Mouse (Mus musculus) forebrain, embryonic 10.5 days (tissue): Measurements from ENCODE around the gene Grip1. TPM values are rescaled to one million over a fixed set of nuclear protein-coding genes. Genes with fewer than 3 reads are reported as not detected.
"Not testable (repeated sequence)": the region's sequence is repeated elsewhere in the genome, so short reads cannot be mapped to it uniquely, and the experiment has no call there.

Source experiments
- DNase-seq: peaks from one replicate; pipeline ENCODE4 v3.0.0-alpha.2; 2017; ENCODE audit warnings: low spot score; ENCODE audit errors: extremely low spot score
- H3K27ac ChIP-seq: fragments of 300-500 bp; sonication (generic); 2 replicates; pipeline ENCODE4 v1.5.1; 2016; ENCODE audit warnings: mild to moderate bottlenecking
- H3K27me3 ChIP-seq: fragments of 300-500 bp; sonication (generic); 2 replicates; pipeline ENCODE4 v1.6.1; 2016; ENCODE audit warnings: mild to moderate bottlenecking; ENCODE audit not compliant: poor library complexity, severe bottlenecking
- H3K36me3 ChIP-seq: fragments of 300-500 bp; sonication (generic); replicated peaks from 2 replicates; pipeline ENCODE4 v1.6.1; 2016; ENCODE audit warnings: mild to moderate bottlenecking, moderate library complexity
- H3K4me1 ChIP-seq: fragments of 300-500 bp; sonication (generic); 2 replicates; pipeline ENCODE4 v1.6.1; 2016
- H3K4me3 ChIP-seq: fragments of 300-500 bp; sonication (generic); 2 replicates; pipeline ENCODE4 v1.5.1; 2016; ENCODE audit warnings: mild to moderate bottlenecking, moderate library complexity
- H3K9me3 ChIP-seq: fragments of 300-500 bp; sonication (generic); 2 replicates; pipeline ENCODE4 v1.6.1; 2016; ENCODE audit warnings: mild to moderate bottlenecking, moderate library complexity
- WGBS: fragments of 180-500 bp; shearing (Covaris S2); methylation state at CpG from one replicate; pipeline ENCODE4 v1.1.7; 2016; 5-methylcytosine and 5-hydroxymethylcytosine counted together
- polyA plus RNA-seq: library from polyadenylated mRNA; unstranded; fragments of >200 nt; fragmentation: Nextera tagmentation; extraction: Ambion mirVana; gene quantifications from 2 replicates; pipeline ENCODE4 v1.2.1, GENCODE M21; 2016

Gene Grip1
- polyA plus RNA-seq, 1 experiment from 2014 or later: 4.3 TPM

DNA sequence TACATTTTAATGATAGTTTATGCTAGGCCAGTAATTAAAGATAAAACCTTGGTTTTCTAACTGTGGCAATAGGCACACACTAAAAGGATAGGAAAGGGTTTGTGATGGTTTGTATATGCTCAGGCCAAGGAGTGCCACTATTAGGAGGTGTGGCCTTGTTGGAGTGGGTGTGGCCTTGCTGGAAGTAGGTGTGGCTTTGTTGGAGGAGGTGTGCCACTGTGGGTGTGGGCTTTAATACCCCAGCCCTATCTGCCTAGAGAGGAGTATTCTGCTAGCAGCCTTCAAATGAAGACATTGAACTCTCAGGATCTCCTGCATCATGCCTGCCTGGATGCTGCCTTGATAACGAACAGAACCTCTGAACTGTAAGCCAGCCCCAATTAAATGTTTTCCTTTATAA is 647.2 kb downstream of the Grip1 start:
- no peaks in the 10 kb centered on the region for H3K27me3 ChIP-seq
- no peaks in the 10 kb centered on the region for H3K9me3 ChIP-seq
- no peak overlapping the region for H3K27ac ChIP-seq
- H3K4me1 ChIP-seq: no peaks in the 10 kb centered on the region
- 89% methylated on average over 1 of the region's 1 CpGs for WGBS
- no peak for DNase-seq
- H3K4me3 ChIP-seq: no peak overlapping the region
- peaks cover 53% of the 10 kb centered on the region for H3K36me3 ChIP-seq

DNA sequence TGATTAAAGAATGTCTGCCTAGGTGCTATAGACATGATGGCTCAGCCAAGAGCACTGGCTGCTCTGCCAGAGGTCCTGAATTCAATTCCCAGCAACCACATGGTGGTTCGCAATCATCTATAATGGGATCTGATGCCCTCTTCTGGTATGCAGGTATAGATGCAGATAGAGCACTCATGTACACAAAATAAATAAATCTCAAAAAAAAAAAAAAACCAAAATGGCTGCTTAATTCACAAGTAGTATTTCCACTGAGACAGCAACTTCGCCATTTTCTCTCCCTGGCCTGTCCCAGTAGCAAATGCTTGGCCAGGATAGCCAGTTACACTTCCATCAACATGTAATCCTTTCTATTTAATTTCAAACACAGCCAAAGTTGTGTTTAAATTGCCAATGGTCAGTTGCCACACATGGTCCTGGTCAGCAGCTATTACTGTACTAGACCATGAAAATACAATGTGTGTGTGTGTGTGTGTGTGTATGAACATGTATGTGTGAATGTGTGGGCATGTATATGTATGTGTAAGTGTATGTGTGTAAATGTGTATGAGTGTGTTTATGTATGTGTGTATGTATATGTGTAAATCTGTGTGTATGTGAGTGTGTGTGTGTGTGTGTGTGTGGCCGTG is 658.2 kb downstream of the Grip1 start:
- no peaks in the 10 kb centered on the region for H3K9me3 ChIP-seq
- peak overlapping the region; percentile 78 for H3K4me3 ChIP-seq
- 82% methylated on average over 3 of the region's 3 CpGs for WGBS
- DNase-seq: no peak
- 0 out of 2 replicates have a peak, but pooled peaks cover 5% of the 10 kb centered on the region for H3K27me3 ChIP-seq
- H3K36me3 ChIP-seq: peaks cover 16% of the 10 kb centered on the region
- no peak overlapping the region for H3K27ac ChIP-seq
- H3K4me1 ChIP-seq: peaks cover 13% of the 10 kb centered on the region

DNA sequence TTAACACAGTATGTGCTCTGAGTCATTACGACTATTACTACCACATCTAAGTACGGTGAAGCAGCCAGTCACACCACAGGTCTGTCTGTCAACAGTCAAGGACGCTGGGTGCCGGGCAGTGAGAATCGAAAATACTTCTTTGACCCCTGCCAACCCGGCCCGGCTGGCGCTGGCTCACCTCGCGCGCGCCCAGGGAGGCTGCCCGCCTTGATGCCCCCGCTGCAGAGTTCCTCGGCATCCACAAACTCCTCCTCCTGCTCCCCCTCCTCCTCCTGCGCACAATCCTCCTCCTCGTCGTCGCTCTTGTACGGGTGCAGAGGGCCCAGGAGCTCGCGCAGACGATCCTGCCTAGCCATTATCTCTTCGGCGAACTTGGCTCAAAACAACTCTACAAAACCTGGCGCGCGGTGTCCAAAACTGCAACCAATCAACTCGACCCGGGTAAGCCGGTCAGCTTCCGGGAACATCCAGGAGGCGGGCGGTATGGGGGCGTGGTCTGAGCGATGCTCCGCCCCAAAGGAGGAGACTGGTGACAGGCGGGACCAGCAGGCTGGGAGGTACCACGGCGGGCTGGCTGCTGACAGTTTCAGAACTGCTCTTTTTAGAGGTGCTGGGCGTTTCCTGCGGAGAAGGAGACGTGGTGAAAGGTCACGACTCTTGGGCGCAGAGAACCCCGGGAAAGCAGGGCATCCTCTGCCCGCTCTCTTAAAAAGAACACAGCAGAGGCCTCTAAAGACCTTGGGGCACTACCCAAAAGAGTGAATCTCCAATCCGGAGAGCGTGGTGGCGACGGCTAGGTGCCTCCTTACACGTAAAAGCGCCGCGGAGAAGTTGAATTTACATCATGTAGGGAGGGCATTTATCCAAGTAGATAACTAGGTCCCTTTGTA is 659.1 kb downstream of the Grip1 start, which contains the start of gene Helb:
TSS of gene Helb (minus strand) at position 481 of the 890 bp plus-strand sequence.
- H3K27ac ChIP-seq: peak within 1 kb of the TSS; percentile 89

DNA sequence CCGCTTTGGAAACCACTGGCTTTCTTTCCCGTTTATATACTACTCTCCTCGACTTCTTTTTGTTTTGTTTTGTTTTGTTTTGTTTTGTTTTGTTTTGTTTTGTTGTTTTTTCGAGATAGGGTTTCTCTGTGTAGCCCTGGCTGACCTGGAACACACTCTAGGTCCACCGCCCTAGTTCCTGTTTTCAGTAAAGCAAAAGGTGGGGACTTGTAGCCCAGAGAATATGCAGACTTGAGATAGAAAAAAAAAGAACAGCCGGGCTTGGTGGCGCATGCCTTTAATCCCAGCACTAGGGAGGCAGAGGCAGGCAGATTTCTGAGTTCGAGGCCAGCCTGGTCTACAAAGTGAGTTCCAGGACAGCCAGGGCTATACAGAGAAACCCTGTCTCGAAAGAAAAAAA is 659.9 kb downstream of the Grip1 start:
- not testable (repeated sequence) for H3K27ac ChIP-seq, H3K36me3 ChIP-seq, H3K27me3 ChIP-seq, DNase-seq, H3K9me3 ChIP-seq
- peaks cover 13% of the 10 kb centered on the region for H3K4me1 ChIP-seq
- peak overlapping the region; percentile 78 for H3K4me3 ChIP-seq
- 77% methylated on average over 9 of the region's 9 CpGs for WGBS

More for the DNA sequence above, 659.1 kb downstream of the Grip1 start, which contains the start of gene Helb:
- peak within 1 kb of the TSS; percentile 78 for H3K4me3 ChIP-seq
- under 1% methylated on average over 55 of the region's 55 CpGs for WGBS
- peak; percentile 97 for DNase-seq
- no peaks in the 10 kb centered on the region for H3K9me3 ChIP-seq
- H3K27me3 ChIP-seq: 0 out of 2 replicates have a peak, but pooled peaks cover 5% of the 10 kb centered on the region
- peaks cover 9% of the 10 kb centered on the region; the same call in 1 of the 2 replicates for H3K36me3 ChIP-seq
- peaks cover 13% of the 10 kb centered on the region for H3K4me1 ChIP-seq

DNA sequence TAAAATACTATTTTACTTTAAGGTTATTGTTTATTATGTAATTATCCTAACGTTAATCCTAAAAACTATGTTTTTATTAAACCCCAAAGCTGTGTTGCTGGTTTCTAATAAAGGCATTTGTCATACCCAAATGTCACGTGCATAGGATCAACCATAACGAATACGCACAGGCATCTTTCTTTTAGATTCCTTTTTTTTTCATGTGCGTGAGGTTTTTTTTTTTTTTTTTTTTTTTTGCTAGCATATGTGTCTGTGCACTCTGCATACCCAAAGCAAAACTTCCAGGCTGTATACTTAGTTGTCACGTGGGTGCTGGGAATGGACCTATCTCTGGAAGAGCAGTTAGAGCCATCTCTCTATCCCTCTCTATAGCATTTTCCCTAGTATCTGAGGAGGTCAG is 660.4 kb downstream of the Grip1 start:
- no peaks in the 10 kb centered on the region for H3K9me3 ChIP-seq
- 0 out of 2 replicates have a peak, but pooled peaks cover 5% of the 10 kb centered on the region for H3K27me3 ChIP-seq
- H3K27ac ChIP-seq: no peak overlapping the region
- H3K4me3 ChIP-seq: no peak overlapping the region
- H3K36me3 ChIP-seq: no peaks in the 10 kb centered on the region
- DNase-seq: no peak
- peaks cover 13% of the 10 kb centered on the region for H3K4me1 ChIP-seq
- 66% methylated on average over 6 of the region's 6 CpGs for WGBS

DNA sequence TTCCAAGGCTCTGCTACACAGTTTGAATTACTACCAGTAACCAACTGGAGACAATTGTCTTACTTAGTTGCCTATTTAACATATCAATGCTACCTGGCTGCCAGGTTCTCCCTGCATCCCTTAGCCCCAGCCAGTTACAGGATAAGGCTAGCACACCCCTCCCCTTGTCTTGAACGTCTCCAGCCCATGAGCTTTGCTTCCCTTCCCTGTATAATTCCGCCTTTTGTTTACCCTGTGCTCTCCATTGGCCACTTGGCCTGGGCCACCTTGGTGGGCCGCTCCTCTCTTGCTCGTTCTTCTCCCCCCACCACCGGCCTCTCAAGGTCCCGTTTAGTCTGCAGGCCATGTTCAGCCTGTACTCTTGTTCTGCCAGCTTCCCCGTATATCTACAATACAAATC is 660.9 kb downstream of the Grip1 start:
- Histone ChIP-seq H3K36me3 (no peaks in the 10 kb centered on the region), H3K27me3 (0 out of 2 replicates have a peak, but pooled peaks cover 5% of the 10 kb centered on the region), H3K27ac (no peak overlapping the region), H3K4me3 (no peak overlapping the region), H3K9me3 (no peaks in the 10 kb centered on the region), H3K4me1 (peaks cover 13% of the 10 kb centered on the region)
- 32% methylated on average over 7 of the region's 7 CpGs for WGBS
- DNase-seq: no peak

DNA sequence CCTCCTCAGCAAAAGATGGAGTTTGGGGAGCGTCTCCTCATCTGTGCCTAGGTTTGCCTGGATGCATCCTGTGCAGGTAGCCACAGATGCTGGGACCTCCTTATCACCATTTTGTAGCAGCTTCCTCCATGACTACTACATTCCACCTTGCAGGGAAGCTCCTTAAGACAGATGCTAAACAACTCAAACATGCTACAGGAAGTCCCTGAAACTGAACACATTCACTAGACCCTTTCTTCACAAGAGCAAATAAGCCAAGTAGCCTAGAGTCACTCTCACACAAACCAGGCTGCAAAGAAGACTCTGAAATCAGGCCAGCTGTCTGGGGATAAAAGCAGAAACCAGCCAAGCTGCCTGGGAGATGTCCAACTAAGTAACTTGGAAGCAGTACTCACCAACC is 661.6 kb downstream of the Grip1 start:
- DNase-seq: no peak
- H3K27me3 ChIP-seq: 0 out of 2 replicates have a peak, but pooled peaks cover 5% of the 10 kb centered on the region
- no peak overlapping the region for H3K4me3 ChIP-seq
- H3K4me1 ChIP-seq: peaks cover 13% of the 10 kb centered on the region
- WGBS: 100% methylated on average over 1 of the region's 1 CpGs
- no peaks in the 10 kb centered on the region for H3K36me3 ChIP-seq
- no peak overlapping the region for H3K27ac ChIP-seq
- no peaks in the 10 kb centered on the region for H3K9me3 ChIP-seq

DNA sequence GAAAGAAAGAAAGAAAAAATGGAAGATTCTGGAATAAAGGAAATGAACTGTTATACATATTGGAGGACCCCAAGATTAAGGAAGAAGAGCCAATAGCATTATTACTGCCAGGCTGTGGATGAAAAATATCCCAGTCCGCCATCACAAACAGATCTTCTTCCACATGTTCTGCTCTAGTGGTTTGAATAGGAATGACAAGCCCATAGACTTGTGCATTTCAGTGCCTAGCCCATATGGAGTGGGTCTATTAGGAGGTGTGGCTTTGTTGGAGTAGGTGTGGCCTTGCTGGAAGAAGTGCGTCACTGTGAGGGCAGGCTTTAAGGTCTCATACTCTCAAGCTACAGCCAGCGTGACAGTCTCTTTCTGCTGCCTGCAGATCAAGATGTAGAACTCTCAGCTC is 670.1 kb downstream of the Grip1 start:
- Histone ChIP-seq H3K4me1 (0 out of 2 replicates have a peak, but pooled peaks cover under 1% of the 10 kb centered on the region), H3K27ac (no peak overlapping the region), H3K27me3 (no peaks in the 10 kb centered on the region), H3K9me3 (no peaks in the 10 kb centered on the region), H3K36me3 (no peaks in the 10 kb centered on the region), H3K4me3 (no peak overlapping the region)
- 89% methylated on average over 3 of the region's 3 CpGs for WGBS
- DNase-seq: no peak

DNA sequence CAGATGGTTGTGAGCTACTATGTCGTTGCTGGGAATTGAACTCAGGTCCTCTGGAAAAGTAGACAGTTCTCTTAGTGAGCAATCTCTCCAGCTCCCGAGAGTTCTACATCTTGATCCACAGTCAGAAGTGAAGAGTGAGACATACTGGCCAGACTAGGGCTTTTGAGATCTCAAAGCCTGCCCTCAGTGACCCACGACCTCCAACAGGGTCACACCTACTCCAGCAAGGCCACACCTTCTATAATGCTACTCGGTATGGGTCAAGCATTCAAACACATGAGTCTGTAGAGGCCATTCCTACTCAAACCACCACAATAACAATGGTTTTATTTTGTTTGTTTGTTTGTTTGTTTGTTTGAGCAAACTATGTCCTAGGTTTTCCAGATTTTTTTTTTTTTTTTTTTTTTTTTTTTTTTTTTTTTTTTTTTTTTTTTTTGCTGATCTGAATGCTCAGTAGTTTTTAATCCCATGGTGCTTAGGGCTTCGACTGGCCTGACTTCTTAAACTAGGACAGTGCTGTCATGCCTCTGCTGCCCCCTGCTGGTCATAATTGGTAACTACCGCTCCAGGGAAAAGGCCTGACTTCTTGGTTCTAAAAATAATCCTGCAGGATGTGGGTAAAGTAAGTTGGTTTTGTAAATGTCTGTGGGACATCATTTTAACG is 671.3 kb downstream of the Grip1 start:
- Histone ChIP-seq H3K36me3 (no peaks in the 10 kb centered on the region), H3K27ac (no peak overlapping the region), H3K4me3 (no peak overlapping the region), H3K27me3 (no peaks in the 10 kb centered on the region), H3K9me3 (no peaks in the 10 kb centered on the region), H3K4me1 (0 out of 2 replicates have a peak, but pooled peaks cover 3% of the 10 kb centered on the region)
- 54% methylated on average over 7 of the region's 7 CpGs for WGBS
- peak; percentile 75 for DNase-seq

DNA sequence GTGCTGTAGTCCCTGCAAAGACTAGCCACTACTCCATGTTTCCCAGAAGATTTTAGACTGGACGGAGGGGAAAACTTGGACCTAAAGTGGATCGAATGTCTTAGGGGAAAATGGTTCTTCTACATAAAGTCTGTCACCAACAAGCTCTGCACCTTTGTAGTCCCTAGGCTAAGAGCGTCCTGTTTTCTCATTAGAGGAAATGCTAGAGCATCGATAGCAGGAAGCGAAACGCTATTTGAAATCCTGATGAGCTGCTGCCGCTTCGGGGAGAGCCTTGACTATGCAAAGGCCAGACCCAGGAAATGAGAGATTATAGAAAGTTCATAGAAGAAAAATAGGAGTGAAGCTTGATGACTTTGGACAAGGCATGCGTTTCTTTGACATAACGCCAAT is 671.8 kb downstream of the Grip1 start:
- no peak for DNase-seq
- WGBS: 80% methylated on average over 10 of the region's 10 CpGs
- 0 out of 2 replicates have a peak, but pooled peaks cover 3% of the 10 kb centered on the region for H3K4me1 ChIP-seq
- H3K27ac ChIP-seq: no peak overlapping the region
- no peaks in the 10 kb centered on the region for H3K9me3 ChIP-seq
- H3K36me3 ChIP-seq: no peaks in the 10 kb centered on the region
- no peaks in the 10 kb centered on the region for H3K27me3 ChIP-seq
- no peak overlapping the region for H3K4me3 ChIP-seq

DNA sequence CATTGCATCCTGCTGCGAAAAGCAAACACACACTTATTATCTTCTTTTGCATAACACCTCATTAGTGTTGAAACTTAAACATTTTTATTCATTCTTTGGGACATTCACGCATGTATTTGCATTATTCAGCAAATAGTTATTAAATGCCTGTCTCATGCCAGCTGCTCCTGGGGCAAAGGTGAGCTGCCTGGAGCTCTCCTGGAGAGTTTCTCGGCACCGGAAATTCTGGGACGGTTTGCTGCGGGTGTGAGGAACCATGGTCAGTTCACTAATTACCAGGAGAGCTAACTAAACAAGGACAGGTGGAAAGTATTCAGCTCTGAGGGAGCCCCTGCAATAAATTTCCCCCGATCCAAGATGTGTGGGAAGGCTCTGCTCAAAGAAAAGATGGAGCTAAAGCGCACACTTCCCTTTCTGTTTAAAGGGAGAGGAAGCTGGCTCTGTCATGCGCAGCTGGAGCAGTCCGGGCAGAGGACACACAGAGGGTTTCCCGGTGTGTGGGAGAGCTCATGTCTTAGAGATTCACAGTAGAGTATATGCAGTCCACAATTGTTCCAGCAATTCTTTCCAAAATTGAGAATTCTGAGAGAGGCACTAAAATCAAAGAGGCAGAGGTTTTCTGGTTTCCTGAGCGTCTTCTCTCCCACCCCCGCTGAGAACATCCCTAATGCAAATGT is 675.1 kb downstream of the Grip1 start:
- WGBS: 67% methylated on average over 13 of the region's 13 CpGs
- no peak for DNase-seq
- no peak overlapping the region for H3K4me3 ChIP-seq

DNA sequence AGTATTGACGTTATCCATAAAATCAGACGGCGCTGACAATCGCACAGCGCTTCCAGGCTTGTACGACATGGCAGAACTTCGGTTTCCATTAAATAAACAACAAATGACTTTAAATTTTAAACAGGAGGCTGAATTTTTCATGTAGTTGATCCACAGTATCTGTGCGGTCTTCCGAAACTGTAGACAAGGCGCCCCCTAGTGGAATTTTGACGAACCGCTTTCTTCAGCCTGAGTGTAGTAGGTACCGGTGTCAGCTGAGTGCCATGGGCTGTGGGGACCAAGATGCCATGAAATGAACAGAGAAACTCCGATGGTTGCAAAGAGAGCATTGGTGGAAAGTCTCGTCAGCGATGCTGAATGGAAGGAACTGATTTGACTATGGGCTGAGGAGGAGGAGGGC is 677.0 kb downstream of the Grip1 start:
- 64% methylated on average over 16 of the region's 16 CpGs for WGBS

More for the DNA sequence above, 675.1 kb downstream of the Grip1 start:
- Histone ChIP-seq H3K9me3 (no peaks in the 10 kb centered on the region), H3K27me3 (no peaks in the 10 kb centered on the region), H3K27ac (no peak overlapping the region), H3K4me1 (0 out of 2 replicates have a peak, but pooled peaks cover 3% of the 10 kb centered on the region), H3K36me3 (no peaks in the 10 kb centered on the region)

More for the DNA sequence above, 677.0 kb downstream of the Grip1 start:
- 0 out of 2 replicates have a peak, but pooled peaks cover 3% of the 10 kb centered on the region for H3K4me1 ChIP-seq
- H3K27ac ChIP-seq: no peak overlapping the region
- DNase-seq: peak; percentile 39
- H3K4me3 ChIP-seq: no peak overlapping the region
- H3K9me3 ChIP-seq: no peaks in the 10 kb centered on the region
- H3K36me3 ChIP-seq: no peaks in the 10 kb centered on the region
- no peaks in the 10 kb centered on the region for H3K27me3 ChIP-seq
